Mouse (Mus musculus) heart, embryonic 11.5 days (tissue): ENCODE data around the gene Heyl. TPM values are rescaled to one million over a fixed set of nuclear protein-coding genes. Genes with fewer than 3 reads are reported as not detected.

Experiments used
- ATAC-seq: fragments of 200-750 bp; cut with Nextera tagmentation; replicated peaks from 2 replicates; pipeline ENCODE4 v1.8.0; 2017; ENCODE audit warnings: moderate library complexity; ENCODE audit not compliant: insufficient number of reproducible peaks, low FRiP score, low TSS enrichment
- H3K27ac ChIP-seq: fragments of 300-500 bp; sonication (generic); 2 replicates; pipeline ENCODE4 v1.5.1; 2014; ENCODE audit warnings: mild to moderate bottlenecking, low read depth, low read length
- H3K27me3 ChIP-seq: fragments of 300-500 bp; sonication (generic); 2 replicates; pipeline ENCODE4 v1.6.1; 2014; ENCODE audit warnings: mild to moderate bottlenecking, low read length, mixed read lengths; ENCODE audit not compliant: control insufficient read depth, insufficient read depth
- H3K36me3 ChIP-seq: fragments of 300-500 bp; sonication (generic); 2 replicates; pipeline ENCODE4 v1.6.1; 2014; ENCODE audit warnings: mild to moderate bottlenecking, low read length, moderate library complexity, mixed read lengths; ENCODE audit not compliant: control insufficient read depth, insufficient read depth
- H3K4me1 ChIP-seq: fragments of 300-500 bp; sonication (generic); 2 replicates; pipeline ENCODE4 v1.6.1; 2014; ENCODE audit warnings: low read length; ENCODE audit not compliant: control insufficient read depth, insufficient read depth
- H3K4me2 ChIP-seq: fragments of 300-500 bp; sonication (generic); 2 replicates; pipeline ENCODE4 v1.6.1; 2014; ENCODE audit warnings: mild to moderate bottlenecking, moderate library complexity
- H3K4me3 ChIP-seq: fragments of 300-500 bp; sonication (generic); 2 replicates; pipeline ENCODE4 v1.5.1; 2014; ENCODE audit warnings: low read depth, low read length
- H3K9ac ChIP-seq: fragments of 300-500 bp; sonication (generic); 2 replicates; pipeline ENCODE4 v1.6.1; 2014; ENCODE audit warnings: mild to moderate bottlenecking, low read depth, low read length, moderate library complexity
- H3K9me3 ChIP-seq: fragments of 300-500 bp; sonication (generic); replicated peaks from 2 replicates; pipeline ENCODE4 v1.6.1; 2016; ENCODE audit warnings: low read length; ENCODE audit not compliant: control insufficient read depth
- WGBS: fragments of 180-500 bp; shearing (Covaris S2); extraction: QIAGEN DNeasy Blood & Tissue Kit; methylation state at CpG from one replicate; pipeline ENCODE4 v1.1.7; 2014; ENCODE audit not compliant: insufficient replicate concordance; 5-methylcytosine and 5-hydroxymethylcytosine counted together
- polyA plus RNA-seq: library from polyadenylated mRNA; unstranded; fragments of >200 nt; fragmentation: Nextera tagmentation; extraction: Ambion mirVana; gene quantifications from 2 replicates; pipeline ENCODE4 v1.2.1, GENCODE M21; 2014

Gene Heyl
- polyA plus RNA-seq, 1 experiment from 2014 or later: 6.7 TPM

GRCm38 (mm10) chr4:123223309-123223708 lies 10.0 kb upstream of the Heyl start:
- WGBS: 54% methylated on average over 3 of the region's 3 CpGs
- no peak overlapping the region for H3K4me2 ChIP-seq
- H3K36me3 ChIP-seq: no peaks in the 10 kb centered on the region
- peaks cover 2% of the 10 kb centered on the region; the same call in 1 of the 2 replicates for H3K27me3 ChIP-seq
- H3K4me3 ChIP-seq: no peak overlapping the region
- no peak overlapping the region for H3K9ac ChIP-seq
- H3K9me3 ChIP-seq: no peaks in the 10 kb centered on the region
- peaks cover 32% of the 10 kb centered on the region for H3K4me1 ChIP-seq
- no peak for ATAC-seq
- no peak overlapping the region for H3K27ac ChIP-seq

- peak; percentile 36; the same call in 1 of the 2 replicates for ATAC-seq
- Histone ChIP-seq H3K36me3 (no peaks in the 10 kb centered on the region), H3K4me3 (no peak overlapping the region), H3K9me3 (no peaks in the 10 kb centered on the region), H3K27me3 (no peaks in the 10 kb centered on the region; the same call in 1 of the 2 replicates), H3K9ac (no peak overlapping the region), H3K27ac (peak overlapping the region; percentile 35; the same call in 1 of the 2 replicates), H3K4me2 (no peak overlapping the region), H3K4me1 (peaks cover 36% of the 10 kb centered on the region)
- 48% methylated on average over 10 of the region's 10 CpGs for WGBS
These were observed 7.5 kb upstream of the Heyl start for GRCm38 (mm10) chr4:123225718-123226403.

- 9% methylated on average over 4 of the region's 4 CpGs for WGBS
- no peaks in the 10 kb centered on the region for H3K36me3 ChIP-seq
- H3K4me3 ChIP-seq: no peak overlapping the region
- H3K4me2 ChIP-seq: no peak overlapping the region
- ATAC-seq: no peak; the same call in 1 of the 2 replicates
- H3K27ac ChIP-seq: peak overlapping the region; percentile 57
- peak overlapping the region; percentile 2; the same call in 1 of the 2 replicates for H3K9ac ChIP-seq
- peaks cover 39% of the 10 kb centered on the region for H3K4me1 ChIP-seq
- H3K27me3 ChIP-seq: peaks cover 4% of the 10 kb centered on the region; the same call in 1 of the 2 replicates
- no peaks in the 10 kb centered on the region for H3K9me3 ChIP-seq
These were observed 5.6 kb upstream of the Heyl start for GRCm38 (mm10) chr4:123227707-123228106.

GRCm38 (mm10) chr4:123228270-123228669 lies 5.1 kb upstream of the Heyl start:
- no peak overlapping the region for H3K9ac ChIP-seq
- ATAC-seq: 0 out of 2 replicates have a peak, but pooled peaks have one; percentile 9

GRCm38 (mm10) chr4:123229166-123229565 lies 4.2 kb upstream of the Heyl start:
- H3K9me3 ChIP-seq: no peaks in the 10 kb centered on the region
- WGBS: 71% methylated on average over 11 of the region's 11 CpGs
- no peak overlapping the region for H3K27ac ChIP-seq
- no peak overlapping the region for H3K4me2 ChIP-seq
- H3K4me1 ChIP-seq: peaks cover 46% of the 10 kb centered on the region
- H3K36me3 ChIP-seq: no peaks in the 10 kb centered on the region
- ATAC-seq: no peak
- no peak overlapping the region for H3K9ac ChIP-seq
- H3K27me3 ChIP-seq: peaks cover 10% of the 10 kb centered on the region; the same call in 1 of the 2 replicates
- no peak overlapping the region for H3K4me3 ChIP-seq

More at GRCm38 (mm10) chr4:123228270-123228669, 5.1 kb upstream of the Heyl start:
- Histone ChIP-seq H3K4me2 (no peak overlapping the region), H3K27me3 (peaks cover 8% of the 10 kb centered on the region; the same call in 1 of the 2 replicates), H3K4me1 (peaks cover 40% of the 10 kb centered on the region), H3K27ac (peak overlapping the region; percentile 57), H3K9me3 (no peaks in the 10 kb centered on the region), H3K36me3 (no peaks in the 10 kb centered on the region), H3K4me3 (no peak overlapping the region)
- 17% methylated on average over 2 of the region's 2 CpGs for WGBS

- H3K9ac ChIP-seq: no peak overlapping the region
- H3K36me3 ChIP-seq: no peaks in the 10 kb centered on the region
- H3K27me3 ChIP-seq: peaks cover 19% of the 10 kb centered on the region; the same call in 1 of the 2 replicates
- no peak overlapping the region for H3K27ac ChIP-seq
- H3K4me3 ChIP-seq: no peak overlapping the region
- peaks cover 38% of the 10 kb centered on the region for H3K4me1 ChIP-seq
- ATAC-seq: no peak
- H3K4me2 ChIP-seq: no peak overlapping the region
- no peaks in the 10 kb centered on the region for H3K9me3 ChIP-seq
- 56% methylated on average over 3 of the region's 3 CpGs for WGBS
These were observed 515 bp upstream of the Heyl start for GRCm38 (mm10) chr4:123232841-123233240.

- no peak overlapping the region for H3K4me3 ChIP-seq
- H3K9me3 ChIP-seq: no peaks in the 10 kb centered on the region
- peaks cover 23% of the 10 kb centered on the region; the same call in 1 of the 2 replicates for H3K27me3 ChIP-seq
- H3K36me3 ChIP-seq: no peaks in the 10 kb centered on the region
- ATAC-seq: no peak
- peaks cover 41% of the 10 kb centered on the region for H3K4me1 ChIP-seq
- H3K4me2 ChIP-seq: no peak overlapping the region
- no peak overlapping the region for H3K9ac ChIP-seq
- 63% methylated on average over 9 of the region's 9 CpGs for WGBS
- H3K27ac ChIP-seq: no peak overlapping the region
These were observed 2.6 kb downstream of the Heyl start for GRCm38 (mm10) chr4:123235835-123236430.

- no peak overlapping the region for H3K9ac ChIP-seq
- H3K4me2 ChIP-seq: no peak overlapping the region
These were observed 3.2 kb downstream of the Heyl start for GRCm38 (mm10) chr4:123236431-123237031.

More at GRCm38 (mm10) chr4:123236431-123237031, 3.2 kb downstream of the Heyl start:
- no peaks in the 10 kb centered on the region for H3K36me3 ChIP-seq
- H3K4me3 ChIP-seq: no peak overlapping the region
- WGBS: 77% methylated on average over 13 of the region's 13 CpGs
- peak overlapping the region; percentile 69; the same call in 1 of the 2 replicates for H3K27ac ChIP-seq
- H3K27me3 ChIP-seq: peaks cover 23% of the 10 kb centered on the region; the same call in 1 of the 2 replicates
- peaks cover 41% of the 10 kb centered on the region for H3K4me1 ChIP-seq
- no peak for ATAC-seq
- no peaks in the 10 kb centered on the region for H3K9me3 ChIP-seq
